Mouse (Mus musculus): ENCODE measurements around the gene H2-M5. TPM values are rescaled to one million over a fixed set of nuclear protein-coding genes. Genes with fewer than 3 reads are reported as not detected.

H2-M5 gene
- not detected for polyA plus RNA-seq (2014; fragmentation: Illumina TruSeq; extraction: RNeasy Lipid Tissue Mini Kit (QIAGEN cat#74804); ENCODE audit: low read depth, low replicate concordance)

DNA sequence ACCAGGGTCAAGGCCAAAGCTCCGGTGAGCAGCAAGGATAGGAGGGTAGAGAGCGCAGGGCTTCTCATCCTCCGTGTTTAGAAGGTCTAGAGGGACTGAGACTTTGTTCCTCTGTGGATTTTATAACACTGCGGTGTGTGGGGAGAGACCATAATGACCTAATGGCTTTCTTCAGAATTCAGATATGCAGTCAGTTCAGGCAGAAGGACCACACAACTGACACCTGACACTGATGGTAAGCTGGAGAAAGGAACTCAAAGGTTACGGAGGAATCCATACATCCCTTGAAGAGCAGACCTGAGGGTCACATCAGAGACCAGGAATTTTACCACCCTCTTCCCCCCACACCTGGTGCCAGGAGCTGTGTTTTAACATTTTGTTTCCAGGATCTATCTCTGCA, at the start of gene H2-M5:
H2-M5 (minus strand) TSS at position 101 of the 400 bp plus-strand sequence.

GRCm38 (mm10) chr17:37022628-37023576, 33.6 kb upstream of the H2-M5 start, which contains the start of gene Mog:
TSS of gene Mog (minus strand) at chr17:37023398.

DNA sequence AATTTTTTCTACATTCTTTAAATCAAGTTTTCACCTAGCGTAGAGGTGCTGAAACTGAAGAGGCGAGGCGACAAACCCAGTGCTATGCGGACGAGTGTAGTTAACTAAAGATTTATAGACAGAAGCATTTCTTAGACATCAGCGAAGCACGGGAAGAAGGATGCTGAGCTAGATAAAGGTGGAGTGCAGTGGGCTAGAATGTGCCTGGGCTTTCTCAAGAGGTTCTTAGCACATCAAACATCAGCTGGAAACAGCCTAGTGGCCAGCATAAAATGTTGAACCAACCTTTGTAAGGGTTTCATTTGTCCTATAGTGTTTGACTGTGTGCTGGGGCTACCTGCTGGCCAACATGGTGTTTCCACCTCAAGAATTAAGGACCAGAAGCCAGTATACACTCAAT, 11.5 kb upstream of the H2-M5 start, which contains the start of gene Zfp57:
Zfp57 (plus strand) TSS at position 301 of the 400 bp plus-strand sequence.

GRCm38 (mm10) chr17:36981221-36981813, 8.0 kb downstream of the H2-M5 start, which contains the start of gene 2410137M14Rik:
TSS of gene 2410137M14Rik (minus strand) at chr17:36981237.

DNA sequence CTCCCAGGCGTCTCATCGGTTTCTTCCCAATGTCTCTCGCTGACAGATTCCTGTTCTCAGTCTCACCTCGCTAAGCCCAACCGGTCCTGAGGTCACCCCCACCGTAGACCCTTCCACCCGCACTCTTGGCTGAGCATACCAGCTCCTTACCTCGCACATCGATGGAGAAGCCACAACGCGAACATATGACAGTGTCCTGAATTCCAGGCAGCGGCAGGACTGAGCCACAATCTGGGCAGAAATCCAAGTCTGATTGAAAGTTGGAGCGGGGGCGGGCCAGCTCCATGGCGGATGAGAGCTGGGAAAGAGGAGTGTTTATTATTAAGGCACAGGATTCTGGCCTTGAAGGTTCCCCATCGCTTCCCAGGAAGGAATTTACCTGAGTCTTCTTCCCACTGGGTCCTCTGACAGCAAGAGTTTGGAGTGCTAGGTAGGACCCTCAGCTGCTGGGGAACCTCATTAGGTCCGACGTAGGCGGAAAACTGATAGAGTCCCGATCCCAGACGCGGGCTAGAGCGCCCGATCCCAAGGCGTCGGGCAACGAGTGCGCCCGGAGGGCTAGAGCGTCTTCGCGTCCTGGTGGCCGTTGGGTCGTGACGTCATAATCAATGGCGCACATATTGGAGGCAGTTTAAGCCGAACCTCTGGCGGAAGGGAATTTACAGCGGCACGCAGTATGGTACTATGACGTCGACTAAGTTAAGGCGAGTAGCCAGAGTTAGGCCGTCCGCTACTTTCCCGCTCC, 31.2 kb downstream of the H2-M5 start, which contains the start of the genes Znrd1 and Znrd1as:
Znrd1 (minus strand) TSS at position 561 of the 745 bp plus-strand sequence.
Znrd1as (plus strand) TSS at position 594 of the 745 bp plus-strand sequence.

GRCm38 (mm10) chr17:36950981-36951947, 38.1 kb downstream of the H2-M5 start, which contains the start of gene Ppp1r11:
TSS of gene Ppp1r11 (minus strand) at chr17:36951741.

GRCm38 (mm10) chr17:36942791-36943471, 46.4 kb downstream of the H2-M5 start, which contains the start of gene Rnf39:
TSS of gene Rnf39 (plus strand) at chr17:36942918.

Other genes with a start within 250 kb of the H2-M5 start
- gene H2-M10.5, start 216.6 kb downstream of the H2-M5 start, polyA plus RNA-seq (2014; fragmentation: Illumina TruSeq; extraction: RNeasy Lipid Tissue Mini Kit (QIAGEN cat#74804); ENCODE audit: low read depth, low replicate concordance): not detected
- gene H2-M10.6, start 177.4 kb downstream of the H2-M5 start, polyA plus RNA-seq (2014; fragmentation: Illumina TruSeq; extraction: RNeasy Lipid Tissue Mini Kit (QIAGEN cat#74804); ENCODE audit: low read depth, low replicate concordance): not detected
- gene Trim26, start 152.4 kb downstream of the H2-M5 start, polyA plus RNA-seq (2014; fragmentation: Illumina TruSeq; extraction: RNeasy Lipid Tissue Mini Kit (QIAGEN cat#74804); ENCODE audit: low read depth, low replicate concordance): 17.0 TPM
- 0.32 TPM for gene Trim15, start 122.3 kb downstream of the H2-M5 start, polyA plus RNA-seq (2014; fragmentation: Illumina TruSeq; extraction: RNeasy Lipid Tissue Mini Kit (QIAGEN cat#74804); ENCODE audit: low read depth, low replicate concordance)
- gene Trim10, start 120.0 kb downstream of the H2-M5 start, polyA plus RNA-seq (2014; fragmentation: Illumina TruSeq; extraction: RNeasy Lipid Tissue Mini Kit (QIAGEN cat#74804); ENCODE audit: low read depth, low replicate concordance): not detected
- gene Trim40, start 99.4 kb downstream of the H2-M5 start, polyA plus RNA-seq (2014; fragmentation: Illumina TruSeq; extraction: RNeasy Lipid Tissue Mini Kit (QIAGEN cat#74804); ENCODE audit: low read depth, low replicate concordance): not detected
- not detected for gene Trim31, start 91.4 kb downstream of the H2-M5 start, polyA plus RNA-seq (2014; fragmentation: Illumina TruSeq; extraction: RNeasy Lipid Tissue Mini Kit (QIAGEN cat#74804); ENCODE audit: low read depth, low replicate concordance)
- 0.36 TPM for gene Rnf39, start 46.6 kb downstream of the H2-M5 start, polyA plus RNA-seq (2014; fragmentation: Illumina TruSeq; extraction: RNeasy Lipid Tissue Mini Kit (QIAGEN cat#74804); ENCODE audit: low read depth, low replicate concordance)
- gene Ppp1r11, start 37.8 kb downstream of the H2-M5 start, polyA plus RNA-seq (2014; fragmentation: Illumina TruSeq; extraction: RNeasy Lipid Tissue Mini Kit (QIAGEN cat#74804); ENCODE audit: low read depth, low replicate concordance): 7.4 TPM
- gene Znrd1, start 31.0 kb downstream of the H2-M5 start, polyA plus RNA-seq (2014; fragmentation: Illumina TruSeq; extraction: RNeasy Lipid Tissue Mini Kit (QIAGEN cat#74804); ENCODE audit: low read depth, low replicate concordance): 27.4 TPM
- 32.4 TPM for gene Znrd1as, start 30.9 kb downstream of the H2-M5 start, polyA plus RNA-seq (2014; fragmentation: Illumina TruSeq; extraction: RNeasy Lipid Tissue Mini Kit (QIAGEN cat#74804); ENCODE audit: low read depth, low replicate concordance)
- gene 2410137M14Rik, start 8.3 kb downstream of the H2-M5 start, polyA plus RNA-seq (2014; fragmentation: Illumina TruSeq; extraction: RNeasy Lipid Tissue Mini Kit (QIAGEN cat#74804); ENCODE audit: low read depth, low replicate concordance): not detected
- gene Zfp57, start 11.6 kb upstream of the H2-M5 start, polyA plus RNA-seq (2014; fragmentation: Illumina TruSeq; extraction: RNeasy Lipid Tissue Mini Kit (QIAGEN cat#74804); ENCODE audit: low read depth, low replicate concordance): 1.8 TPM
- gene Mog, start 33.9 kb upstream of the H2-M5 start, polyA plus RNA-seq (2014; fragmentation: Illumina TruSeq; extraction: RNeasy Lipid Tissue Mini Kit (QIAGEN cat#74804); ENCODE audit: low read depth, low replicate concordance): not detected
- 20.6 TPM for gene Gabbr1, start 56.4 kb upstream of the H2-M5 start, polyA plus RNA-seq (2014; fragmentation: Illumina TruSeq; extraction: RNeasy Lipid Tissue Mini Kit (QIAGEN cat#74804); ENCODE audit: low read depth, low replicate concordance)
- not detected for gene Olfr90, start 99.0 kb upstream of the H2-M5 start, polyA plus RNA-seq (2014; fragmentation: Illumina TruSeq; extraction: RNeasy Lipid Tissue Mini Kit (QIAGEN cat#74804); ENCODE audit: low read depth, low replicate concordance)
- not detected for gene Olfr91, start 108.7 kb upstream of the H2-M5 start, polyA plus RNA-seq (2014; fragmentation: Illumina TruSeq; extraction: RNeasy Lipid Tissue Mini Kit (QIAGEN cat#74804); ENCODE audit: low read depth, low replicate concordance)
- gene Olfr92, start 130.6 kb upstream of the H2-M5 start, polyA plus RNA-seq (2014; fragmentation: Illumina TruSeq; extraction: RNeasy Lipid Tissue Mini Kit (QIAGEN cat#74804); ENCODE audit: low read depth, low replicate concordance): not detected
- gene Olfr93, start 172.0 kb upstream of the H2-M5 start, polyA plus RNA-seq (2014; fragmentation: Illumina TruSeq; extraction: RNeasy Lipid Tissue Mini Kit (QIAGEN cat#74804); ENCODE audit: low read depth, low replicate concordance): not detected
- gene Ubd, start 204.4 kb upstream of the H2-M5 start, polyA plus RNA-seq (2014; fragmentation: Illumina TruSeq; extraction: RNeasy Lipid Tissue Mini Kit (QIAGEN cat#74804); ENCODE audit: low read depth, low replicate concordance): 0.69 TPM
- not detected for gene Olfr94, start 211.5 kb upstream of the H2-M5 start, polyA plus RNA-seq (2014; fragmentation: Illumina TruSeq; extraction: RNeasy Lipid Tissue Mini Kit (QIAGEN cat#74804); ENCODE audit: low read depth, low replicate concordance)
- not detected for gene Olfr95, start 223.6 kb upstream of the H2-M5 start, polyA plus RNA-seq (2014; fragmentation: Illumina TruSeq; extraction: RNeasy Lipid Tissue Mini Kit (QIAGEN cat#74804); ENCODE audit: low read depth, low replicate concordance)
- not detected for gene Olfr96, start 230.6 kb upstream of the H2-M5 start, polyA plus RNA-seq (2014; fragmentation: Illumina TruSeq; extraction: RNeasy Lipid Tissue Mini Kit (QIAGEN cat#74804); ENCODE audit: low read depth, low replicate concordance)
- gene Olfr97, start 247.8 kb upstream of the H2-M5 start, polyA plus RNA-seq (2014; fragmentation: Illumina TruSeq; extraction: RNeasy Lipid Tissue Mini Kit (QIAGEN cat#74804); ENCODE audit: low read depth, low replicate concordance): not detected

Data from kidney, adult 10 weeks (tissue).